Mouse (Mus musculus) CD4-positive helper T cell, adult 2 months (primary cell): Measurements from ENCODE around the gene Rnase12.
"Not testable (repeated sequence)": the region's sequence is repeated elsewhere in the genome, so short reads cannot be mapped to it uniquely, and the experiment has no call there.

Experiments used
- DNase-seq: peaks from one replicate; pipeline ENCODE4 v3.0.0-alpha.2; 2012; ENCODE audit warnings: low read depth, missing footprints, low spot score

Rnase12 gene

DNA sequence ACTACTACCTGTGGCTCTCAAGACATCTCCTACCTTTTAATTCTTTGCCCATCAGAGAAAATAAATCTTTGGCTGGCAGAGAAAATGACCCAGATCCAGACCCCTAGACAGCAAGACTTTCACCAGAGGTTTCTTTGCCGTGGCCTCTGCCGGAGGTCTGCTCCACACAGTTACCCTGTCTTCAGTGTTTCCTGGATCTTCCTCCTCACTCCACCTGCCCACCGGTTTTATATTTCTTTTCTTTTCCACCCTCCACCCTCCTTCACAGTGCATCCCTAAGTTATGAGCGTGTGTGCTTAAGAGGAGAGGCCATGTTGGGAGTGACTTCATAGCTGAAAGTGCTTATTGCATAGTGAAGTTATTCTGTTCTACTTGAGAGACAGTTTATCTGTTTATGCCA, 34.0 kb downstream of the Rnase12 start:
- no peak for DNase-seq

- DNase-seq, result no peak
Measured at GRCm38 (mm10) chr14:51017256-51017655, 40.2 kb downstream of the Rnase12 start.

GRCm38 (mm10) chr14:51015780-51016179, 41.7 kb downstream of the Rnase12 start:
- no peak for DNase-seq

- not testable (repeated sequence) for DNase-seq
Measured at GRCm38 (mm10) chr14:51014724-51015123, 42.7 kb downstream of the Rnase12 start.

DNA sequence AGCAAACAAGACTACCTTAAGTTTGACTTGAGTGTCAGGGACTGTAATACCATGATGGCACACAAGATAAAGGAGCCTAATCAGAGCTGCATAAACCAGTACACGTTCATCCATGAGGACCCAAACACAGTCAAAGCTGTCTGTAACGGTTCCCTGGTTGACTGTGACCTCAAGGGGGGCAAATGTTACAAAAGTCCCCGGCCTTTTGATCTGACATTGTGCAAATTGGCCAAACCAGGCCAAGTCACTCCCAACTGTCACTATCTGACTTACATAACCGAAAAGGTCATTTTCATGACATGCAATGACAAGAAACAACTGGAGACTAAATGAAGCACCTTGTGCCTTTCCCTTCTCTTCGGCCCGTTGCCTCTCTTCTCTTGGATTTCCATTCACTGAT, 47.9 kb downstream of the Rnase12 start:
- DNase-seq, result no peak

GRCm38 (mm10) chr14:51008781-51009180, 48.7 kb downstream of the Rnase12 start:
- no peak for DNase-seq

- no peak for DNase-seq
Measured at GRCm38 (mm10) chr14:51007914-51008713, 49.3 kb downstream of the Rnase12 start.

- no peak for DNase-seq
Measured at GRCm38 (mm10) chr14:51007152-51007801, 50.2 kb downstream of the Rnase12 start, which contains the start of gene Rnase10. TSS of gene Rnase10 (plus strand) at chr14:51007751.
